Comparison of ENCODE assay signal across 8 mouse cellular contexts in the genomic region with DNA sequence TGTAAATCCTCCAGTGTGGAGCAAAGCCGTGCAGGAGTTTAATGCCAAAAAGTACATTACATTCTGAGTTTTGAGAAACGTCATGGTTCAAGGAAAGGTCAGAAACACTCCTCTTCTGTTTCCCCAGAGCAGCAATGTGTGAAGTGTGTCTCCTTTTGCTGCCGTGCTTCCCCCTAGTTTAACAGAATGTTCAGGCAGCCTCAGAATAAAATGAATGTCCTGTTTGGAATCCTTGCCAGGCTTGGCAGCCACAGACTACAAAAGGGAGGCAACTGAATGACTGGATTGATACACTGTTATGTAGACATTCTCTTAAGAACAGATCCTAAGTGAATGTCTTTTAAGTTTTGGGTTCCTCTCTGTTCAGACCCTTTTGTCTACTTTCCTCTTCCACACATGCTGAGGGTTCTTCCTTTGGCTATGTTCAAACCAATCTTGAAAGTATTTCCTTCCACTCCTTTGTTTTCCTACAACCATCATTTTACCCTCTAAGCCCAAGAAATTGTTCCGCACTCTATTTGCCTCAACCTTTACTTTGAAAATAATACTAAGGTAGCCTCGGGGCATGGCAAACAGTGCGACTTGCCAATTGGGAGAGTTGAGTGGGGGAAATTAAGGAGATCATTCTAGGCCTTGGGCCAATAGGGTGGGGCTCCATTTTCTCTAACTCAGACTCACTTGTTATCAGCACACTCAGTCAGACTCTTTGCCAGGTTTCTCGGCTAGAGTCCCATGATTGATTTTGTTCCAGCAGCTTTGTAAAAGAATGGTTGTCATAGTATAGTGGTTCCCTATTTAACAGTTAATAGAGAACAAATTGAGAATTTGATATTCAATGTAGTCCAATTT.
A peak's percentile ranks its signal among the peaks of the same experiment; 100 is the strongest.
DNase-seq lines count a peak whose midpoint lies in the region; ATAC-seq lines count a peak whose summit lies in the region.

No protein-coding gene starts in this region.

- 72% methylated on average over 7 of the region's 7 CpGs for WGBS in heart, embryonic 10.5 days
- 43% methylated on average over 7 of the region's 7 CpGs for WGBS in forebrain, embryonic 13.5 days

- H3K9me3 ChIP-seq in heart, embryonic 10.5 days: no peaks in the 10 kb centered on the region
- no peaks in the 10 kb centered on the region for H3K9me3 ChIP-seq in forebrain, embryonic 13.5 days (replicated peaks)

- H3K9ac ChIP-seq in forebrain, embryonic 13.5 days: no peak overlapping the region

- H3K4me2 ChIP-seq in forebrain, embryonic 13.5 days: peak overlapping the region; percentile 23

- no peak overlapping the region for H3K27ac ChIP-seq in heart, embryonic 10.5 days
- H3K27ac ChIP-seq in forebrain, embryonic 13.5 days: peak overlapping the region; percentile 37

- no peak overlapping the region for H3K4me3 ChIP-seq in heart, embryonic 10.5 days
- no peak overlapping the region for H3K4me3 ChIP-seq in forebrain, embryonic 13.5 days

- H3K4me1 ChIP-seq in heart, embryonic 10.5 days: no peaks in the 10 kb centered on the region
- peaks cover 27% of the 10 kb centered on the region for H3K4me1 ChIP-seq in forebrain, embryonic 13.5 days

- DNase-seq in heart, adult 11 months: peak; percentile 95
- no peak for DNase-seq in heart, embryonic 10.5 days (ENCODE audit: low spot score)
- DNase-seq in NIH3T3 (ENCODE audit: low read depth): peak; percentile 84
- peak; percentile 51 to 55 for DNase-seq in heart, postnatal 36 days
- peak; percentile 68 for DNase-seq in lung, postnatal 36 days
- no peak for DNase-seq in c-Kit-positive CD71-positive TER-119-positive erythroid progenitor cells, embryonic 14.5 days (ENCODE audit: low spot score)

- peak; percentile 90 for ATAC-seq in forebrain, embryonic 13.5 days
- no peak for ATAC-seq in granulocyte monocyte progenitor cell, adult 5-6 weeks (replicated peaks; ENCODE audit: poor library complexity, severe bottlenecking)

- no peaks in the 10 kb centered on the region for H3K36me3 ChIP-seq in heart, embryonic 10.5 days
- H3K36me3 ChIP-seq in forebrain, embryonic 13.5 days (ENCODE audit: poor library complexity, severe bottlenecking): no peaks in the 10 kb centered on the region

- intact Hi-C loops in heart, postnatal 36 days (cut with DNase I): loop anchor here (5.0 kb wide), 1 partner anchor 47 kb away; no protein-coding TSS in a partner anchor

- no peaks in the 10 kb centered on the region for H3K27me3 ChIP-seq in heart, embryonic 10.5 days (ENCODE audit: insufficient read depth, poor library complexity, severe bottlenecking)
- H3K27me3 ChIP-seq in forebrain, embryonic 13.5 days: no peaks in the 10 kb centered on the region

Comparison
In these comparisons a context has a peak if more than half of its experiments do, and no peak if none do; other contexts are left out.
1. DNase-seq: peak in heart, adult 11 months (single experiment), NIH3T3 (single experiment), heart, postnatal 36 days (2 of 2) and lung, postnatal 36 days (single experiment); none in heart, embryonic 10.5 days (single experiment) and c-Kit-positive CD71-positive TER-119-positive erythroid progenitor cells, embryonic 14.5 days (single experiment).